Mouse (Mus musculus): Measurements from ENCODE around the gene Meiob.

The Meiob gene

GRCm38 (mm10) chr17:24874405-24874745 is 70.3 kb downstream of the Meiob start:
- DNase-seq, result no peak

- DNase-seq, result no peak
These were observed 70.9 kb downstream of the Meiob start for GRCm38 (mm10) chr17:24874989-24875388.

GRCm38 (mm10) chr17:24877336-24878116 is 73.4 kb downstream of the Meiob start:
- DNase-seq, result no peak

GRCm38 (mm10) chr17:24878117-24878397 is 74.0 kb downstream of the Meiob start:
- DNase-seq, result no peak

- DNase-seq, result no peak
These were observed 74.4 kb downstream of the Meiob start for GRCm38 (mm10) chr17:24878531-24878930.

- peak; percentile 64 to 70 for DNase-seq
These were observed 77.8 kb downstream of the Meiob start for GRCm38 (mm10) chr17:24881738-24882440.

GRCm38 (mm10) chr17:24884391-24884790 is 80.3 kb downstream of the Meiob start:
- DNase-seq, result no peak

- DNase-seq, result peak in 1 of 2 experiments; percentile 43
These were observed 81.5 kb downstream of the Meiob start for GRCm38 (mm10) chr17:24885356-24886133.

- peak; percentile 99 to 100 for DNase-seq
These were observed 82.2 kb downstream of the Meiob start, which contains the start of the genes Nubp2 and Spsb3 for GRCm38 (mm10) chr17:24886134-24886931. Gene Nubp2, minus strand, starts transcription at chr17:24886349. Gene Spsb3, plus strand, starts transcription at chr17:24886643.

- no peak for DNase-seq
These were observed 82.8 kb downstream of the Meiob start for GRCm38 (mm10) chr17:24886932-24887271.

- DNase-seq, result peak; percentile 45 to 61
These were observed 83.4 kb downstream of the Meiob start for GRCm38 (mm10) chr17:24887291-24888080.

GRCm38 (mm10) chr17:24888862-24889261 is 84.8 kb downstream of the Meiob start:
- DNase-seq, result no peak
